Mouse (Mus musculus) ES-Bruce4 (cell line): Measurements from ENCODE around the gene Coro1c. TPM values are rescaled to one million over a fixed set of nuclear protein-coding genes. Genes with fewer than 3 reads are reported as not detected.

Source experiments
- H3K27ac ChIP-seq: 2 replicates; pipeline ENCODE4 v1.5.1; 2012; ENCODE audit warnings: low read length, inconsistent platforms; ENCODE audit not compliant: insufficient read depth
- H3K27me3 ChIP-seq: 2 replicates; pipeline ENCODE4 v1.6.1; 2012; ENCODE audit warnings: mild to moderate bottlenecking, low read length, inconsistent platforms; ENCODE audit not compliant: control insufficient read depth, poor library complexity, insufficient read depth, severe bottlenecking
- H3K36me3 ChIP-seq: 2 replicates; pipeline ENCODE4 v1.6.1; 2012; ENCODE audit warnings: inconsistent platforms, mild to moderate bottlenecking, low read length, moderate library complexity; ENCODE audit not compliant: control insufficient read depth, poor library complexity, insufficient read depth, severe bottlenecking
- H3K4me1 ChIP-seq: one replicate; pipeline ENCODE4 v1.8.1; 2011; ENCODE audit warnings: low read length; ENCODE audit not compliant: control insufficient read depth, insufficient read depth
- H3K4me3 ChIP-seq: 2 replicates; pipeline ENCODE4 v1.5.1; 2011; ENCODE audit warnings: low read depth, mild to moderate bottlenecking, low read length
- H3K9ac ChIP-seq: 2 replicates; pipeline ENCODE4 v1.6.1; 2012; ENCODE audit warnings: low read depth, mild to moderate bottlenecking, inconsistent platforms; ENCODE audit not compliant: poor library complexity, severe bottlenecking
- H3K9me3 ChIP-seq: replicated peaks from 2 replicates; pipeline ENCODE4 v1.6.1; 2012; ENCODE audit warnings: mild to moderate bottlenecking, low read length, inconsistent platforms; ENCODE audit not compliant: control insufficient read depth, poor library complexity, insufficient read depth, severe bottlenecking
- CTCF ChIP-seq: IDR thresholded peaks from one replicate; pipeline ENCODE4 v1.8.1; 2011; ENCODE audit warnings: low read depth, low read length
- EP300 ChIP-seq: IDR thresholded peaks from 2 replicates; pipeline ENCODE4 v1.6.1; 2011; ENCODE audit warnings: low read depth, low read length; ENCODE audit not compliant: insufficient read depth
- POLR2A ChIP-seq: IDR thresholded peaks from one replicate; pipeline ENCODE4 v1.8.1; 2011; ENCODE audit warnings: low read length; ENCODE audit not compliant: insufficient read depth
- polyA plus RNA-seq: library from polyadenylated mRNA; stranded (reverse); fragments of >200 nt; gene quantifications from 2 replicates; pipeline ENCODE4 v1.2.4, GENCODE M21; 2011; ENCODE audit warnings: low read depth; ENCODE audit not compliant: missing spikeins, insufficient read depth, insufficient read length

Gene Coro1c
- polyA plus RNA-seq, 1 experiment, result 174 TPM

DNA sequence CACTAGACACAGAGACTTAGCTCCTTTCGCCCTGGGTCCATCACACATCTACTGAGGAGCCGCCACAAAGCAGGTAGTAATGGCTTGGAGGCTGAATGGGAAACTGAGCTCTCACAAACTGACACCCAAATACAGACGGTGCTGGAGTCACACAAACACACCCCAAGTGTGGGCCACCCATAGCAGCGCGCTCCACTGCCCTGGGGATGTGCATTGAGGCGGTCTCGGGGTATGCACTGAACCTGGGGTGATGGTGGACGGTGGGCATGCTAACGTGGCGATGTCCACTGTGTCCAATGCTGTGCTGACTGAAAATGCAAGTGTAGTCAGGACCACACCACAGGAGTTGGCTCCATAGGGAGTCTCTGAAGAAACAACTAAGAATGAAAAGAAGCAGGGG, 53.4 kb downstream of the Coro1c start:
- no peak for TF ChIP-seq CTCF
- no peak for TF ChIP-seq EP300
- TF ChIP-seq POLR2A, result no peak
- Histone ChIP-seq H3K4me1 (peaks cover 2% of the 10 kb centered on the region), H3K4me3 (no peak overlapping the region), H3K36me3 (no peaks in the 10 kb centered on the region), H3K27ac (peak overlapping the region; percentile 9; the same call in 1 of the 2 replicates), H3K9me3 (no peaks in the 10 kb centered on the region), H3K9ac (no peak overlapping the region), H3K27me3 (no peaks in the 10 kb centered on the region)

DNA sequence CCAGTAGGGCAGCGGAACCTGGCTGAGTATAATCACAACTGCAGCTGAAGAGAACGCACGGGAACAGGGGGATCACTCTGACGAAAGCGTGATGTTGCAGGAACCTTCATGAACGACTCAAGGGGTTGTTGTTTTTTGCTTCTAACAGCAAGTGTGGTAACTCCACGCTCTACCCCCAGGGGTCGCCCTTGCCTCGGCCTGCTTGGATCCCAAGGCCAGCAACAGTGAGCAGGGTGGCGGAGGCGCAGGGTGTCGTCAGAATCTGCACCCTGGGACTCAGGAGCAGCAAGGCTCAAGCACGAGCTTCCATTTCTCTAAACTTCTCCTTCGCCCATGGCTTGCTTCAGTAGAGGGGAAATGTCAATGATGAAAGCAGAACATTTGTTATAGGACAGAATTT, 54.1 kb downstream of the Coro1c start:
- no peak overlapping the region for H3K4me3 ChIP-seq
- no peaks in the 10 kb centered on the region for H3K27me3 ChIP-seq
- TF ChIP-seq POLR2A (no peak), CTCF (peak; percentile 94), EP300 (0 out of 2 replicates have a peak, but pooled peaks have one; percentile 5)

DNA sequence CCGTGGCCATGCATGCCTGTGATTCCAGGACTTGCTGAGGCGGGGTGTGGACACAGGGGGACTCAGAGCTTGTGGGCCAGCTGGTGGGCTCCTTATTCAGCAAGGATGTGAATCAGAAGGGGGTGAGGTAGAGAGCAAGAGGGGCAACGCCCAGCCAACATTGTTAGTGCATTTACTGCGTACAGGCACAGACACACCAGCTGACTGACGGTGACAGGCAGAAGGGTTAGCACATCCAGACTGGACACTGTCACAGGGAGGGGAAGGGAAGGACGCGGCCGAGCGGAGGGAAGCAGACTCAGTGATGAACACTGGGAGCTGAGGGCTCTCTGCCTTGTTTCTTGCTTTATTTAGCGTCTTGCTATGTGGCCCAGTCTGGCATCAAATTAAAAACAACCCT, 55.0 kb downstream of the Coro1c start:
- TF ChIP-seq POLR2A (no peak), CTCF (no peak), EP300 (no peak)
- Histone ChIP-seq H3K4me3 (no peak overlapping the region), H3K4me1 (peaks cover 2% of the 10 kb centered on the region), H3K27me3 (no peaks in the 10 kb centered on the region), H3K36me3 (no peaks in the 10 kb centered on the region; the same call in 1 of the 2 replicates), H3K9me3 (no peaks in the 10 kb centered on the region), H3K9ac (no peak overlapping the region), H3K27ac (no peak overlapping the region)

More for the DNA sequence above, 54.1 kb downstream of the Coro1c start:
- H3K9me3 ChIP-seq, result no peaks in the 10 kb centered on the region
- H3K4me1 ChIP-seq, result peaks cover 2% of the 10 kb centered on the region
- H3K9ac ChIP-seq, result no peak overlapping the region
- no peak overlapping the region for H3K27ac ChIP-seq
- no peaks in the 10 kb centered on the region; the same call in 1 of the 2 replicates for H3K36me3 ChIP-seq

DNA sequence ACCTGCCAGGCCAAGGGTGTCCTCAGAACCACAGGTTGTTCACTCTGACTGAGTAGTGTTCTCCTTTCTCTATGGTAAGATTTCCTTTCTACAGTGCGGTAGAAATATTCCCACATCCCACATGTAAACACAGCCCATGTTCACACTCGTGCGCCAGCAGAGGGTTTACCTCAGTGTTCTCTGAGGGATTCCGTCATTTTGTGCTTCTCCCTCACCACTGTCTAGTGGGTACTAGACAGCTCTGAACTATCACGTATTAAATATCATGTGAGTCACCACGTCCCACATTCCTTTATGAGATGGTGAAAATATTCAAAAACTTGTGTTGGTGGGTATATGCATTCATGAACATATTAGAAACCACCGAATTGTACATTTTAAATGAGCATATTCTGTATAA, 56.1 kb downstream of the Coro1c start:
- no peak for TF ChIP-seq CTCF
- no peak for TF ChIP-seq POLR2A
- no peak for TF ChIP-seq EP300
- no peaks in the 10 kb centered on the region for H3K9me3 ChIP-seq
- peaks cover 4% of the 10 kb centered on the region for H3K36me3 ChIP-seq

DNA sequence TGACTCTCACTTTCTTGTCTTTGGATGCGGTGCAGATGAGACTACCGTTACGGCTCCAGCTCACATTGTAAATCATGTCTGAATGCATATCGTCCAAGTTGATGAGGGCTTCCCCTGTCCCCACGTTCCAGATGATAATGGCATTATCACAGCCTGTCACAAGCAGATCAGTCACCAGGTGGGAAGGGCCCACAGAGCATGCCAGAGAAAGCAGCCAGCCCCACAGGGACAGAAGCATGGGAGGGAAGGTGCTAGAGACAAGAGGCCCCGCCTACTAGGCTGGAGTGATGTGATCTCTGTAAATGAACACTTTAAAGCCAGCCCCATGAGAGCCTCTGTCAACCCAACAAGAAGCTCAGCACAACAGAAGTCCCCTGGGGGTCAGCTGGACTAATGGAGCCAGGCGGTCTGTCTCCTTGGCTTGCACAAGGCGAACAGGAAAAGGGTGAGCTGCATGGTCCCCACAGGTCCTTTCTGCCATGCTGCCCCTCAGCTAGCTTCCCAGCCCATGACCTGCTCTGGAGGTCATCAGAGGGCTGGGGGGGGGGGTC, 57.8 kb downstream of the Coro1c start:
- no peak overlapping the region for H3K27ac ChIP-seq
- H3K4me1 ChIP-seq, result no peaks in the 10 kb centered on the region
- H3K36me3 ChIP-seq, result peaks cover 12% of the 10 kb centered on the region
- no peak overlapping the region for H3K4me3 ChIP-seq
- no peak for TF ChIP-seq POLR2A
- no peak for TF ChIP-seq EP300
- TF ChIP-seq CTCF, result no peak
- H3K27me3 ChIP-seq, result no peaks in the 10 kb centered on the region
- no peak overlapping the region for H3K9ac ChIP-seq
- no peaks in the 10 kb centered on the region for H3K9me3 ChIP-seq

More for the DNA sequence above, 56.1 kb downstream of the Coro1c start:
- Histone ChIP-seq H3K4me3 (no peak overlapping the region), H3K27me3 (no peaks in the 10 kb centered on the region), H3K27ac (no peak overlapping the region), H3K9ac (no peak overlapping the region), H3K4me1 (peaks cover 2% of the 10 kb centered on the region)

DNA sequence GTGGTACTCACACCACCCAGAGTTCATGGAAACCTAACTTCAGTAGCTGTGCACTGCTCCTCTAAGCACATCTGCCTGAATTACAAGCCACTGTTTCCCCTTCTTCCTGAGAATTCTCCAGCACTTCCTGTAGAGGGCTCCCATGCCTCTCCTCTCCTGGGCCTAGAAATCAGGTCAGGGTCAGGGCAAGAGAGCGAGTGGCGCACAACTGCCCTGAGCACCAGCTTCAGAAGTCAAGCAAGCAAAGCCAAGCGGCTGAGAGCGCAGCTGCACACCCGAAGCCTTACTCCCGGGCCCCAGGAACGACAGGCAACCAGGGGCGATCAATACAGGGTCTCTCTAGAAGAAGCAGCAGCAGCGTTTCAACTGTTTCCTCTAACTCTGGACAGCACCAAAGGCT, 60.9 kb downstream of the Coro1c start:
- Histone ChIP-seq H3K9me3 (no peaks in the 10 kb centered on the region), H3K4me3 (no peak overlapping the region), H3K4me1 (no peaks in the 10 kb centered on the region), H3K27me3 (no peaks in the 10 kb centered on the region), H3K36me3 (peaks cover 12% of the 10 kb centered on the region), H3K9ac (no peak overlapping the region), H3K27ac (no peak overlapping the region)
- TF ChIP-seq POLR2A (no peak), EP300 (no peak), CTCF (no peak)
